Mouse (Mus musculus): ENCODE results near the gene Il20ra. TPM values are rescaled to one million over a fixed set of nuclear protein-coding genes. Genes with fewer than 3 reads are reported as not detected.

The Il20ra gene
- total and polyA plus RNA-seq, 3 experiments: not detected

DNA sequence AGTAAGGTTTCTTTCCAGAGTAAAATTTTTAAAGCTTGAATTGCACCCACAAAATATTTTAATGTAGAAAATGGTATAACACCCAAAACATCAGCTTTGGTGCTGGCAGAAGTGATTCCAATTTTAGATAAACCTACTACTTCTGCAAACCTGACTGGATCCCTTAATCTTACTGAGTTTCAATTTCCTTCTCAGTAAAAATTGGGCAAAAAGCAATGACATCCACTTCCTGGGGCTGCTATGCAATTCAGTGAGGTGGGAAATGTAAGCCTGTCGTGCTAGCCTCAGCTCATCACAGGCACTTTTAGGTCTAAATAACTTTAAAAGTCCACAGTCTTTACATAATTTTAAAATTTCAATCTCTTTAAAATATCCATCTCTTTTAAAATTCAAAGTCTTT lies 33.8 kb downstream of the Il20ra start:
- TF ChIP-seq RAD21 (IDR thresholded peaks at IDR 0.05; ENCODE audit: low read depth, low read length) (no peak), NELFE (IDR thresholded peaks at IDR 0.05; ENCODE audit: low read depth, low read length) (no peak), ZC3H11A (IDR thresholded peaks at IDR 0.05; ENCODE audit: low read depth, low read length) (no peak), JUN (IDR thresholded peaks at IDR 0.05; ENCODE audit: insufficient read depth, low read depth, low read length) (no peak), MXI1 (IDR thresholded peaks at IDR 0.05; ENCODE audit: low read depth, low read length) (no peak), GABPA (IDR thresholded peaks at IDR 0.05; ENCODE audit: insufficient replicate concordance, low read depth, low read length) (no peak), USF1 (IDR thresholded peaks at IDR 0.05; ENCODE audit: low read depth, low read length) (no peak), PAX5 (IDR thresholded peaks at IDR 0.05; ENCODE audit: low read length) (no peak), POLR2AphosphoS2 (IDR thresholded peaks at IDR 0.05; ENCODE audit: low read depth, low read length) (no peak), MYC (IDR thresholded peaks at IDR 0.05; ENCODE audit: low read depth, low read length) (no peak), USF2 (conservative IDR thresholded peaks at IDR 0.05; ENCODE audit: low read depth, low read length) (no peak), JUND (conservative IDR thresholded peaks at IDR 0.05; ENCODE audit: low read depth, low read length) (no peak), E2F4 (IDR thresholded peaks at IDR 0.05; ENCODE audit: insufficient replicate concordance, low read depth, low read length) (no peak), CHD2 (IDR thresholded peaks at IDR 0.05; ENCODE audit: low read length) (no peak), IRF4 (IDR thresholded peaks at IDR 0.05; ENCODE audit: low read depth, low read length) (no peak)
- no peak overlapping the region for H3K27ac ChIP-seq (ENCODE audit: insufficient read depth, low read depth)
- H3K4me3 ChIP-seq (replicated peaks in 1 of 3; ENCODE audit: low read depth in 2 of 3, low read length in 2 of 3, poor library complexity in 1 of 3): no peak overlapping the region
- dilution Hi-C loops (cut with MboI; ENCODE audit: extremely low pct_ligation_motif_present, extremely low pct_unique_long_range_greater_than_20kb, low sequenced_read_pairs) (no loop called here), in situ Hi-C loops (cut with MboI; ENCODE audit: low pct_ligation_motif_present, low pct_unique_long_range_greater_than_20kb, low sequenced_read_pairs) (loop anchor here (25.0 kb wide), 1 partner anchor 391 kb away; the partner anchor contains the start of gene Map7)
- no peak for DNase-seq (ENCODE audit: extremely low read depth)
- no peak overlapping the region for H3K4me2 ChIP-seq (ENCODE audit: insufficient read depth, low read depth, poor library complexity, severe bottlenecking)
- no peaks in the 10 kb centered on the region for H3K27me3 ChIP-seq (replicated peaks)
- H3K79me2 ChIP-seq (replicated peaks; ENCODE audit: control insufficient read depth, extremely low read depth, insufficient read depth, poor library complexity, severe bottlenecking): no peaks in the 10 kb centered on the region
- no peaks in the 10 kb centered on the region for H3K9me3 ChIP-seq (replicated peaks; ENCODE audit: low read length)
- H3K9ac ChIP-seq (ENCODE audit: insufficient read depth, low read depth): no peak overlapping the region
- no peaks in the 10 kb centered on the region for H3K36me3 ChIP-seq (replicated peaks in 1 of 2; ENCODE audit: control insufficient read depth in 1 of 2, insufficient read depth in 1 of 2, low read length in 1 of 2)
- no peaks in the 10 kb centered on the region for H3K4me1 ChIP-seq (ENCODE audit: control insufficient read depth in 1 of 2, insufficient read depth in 2 of 2)

DNA sequence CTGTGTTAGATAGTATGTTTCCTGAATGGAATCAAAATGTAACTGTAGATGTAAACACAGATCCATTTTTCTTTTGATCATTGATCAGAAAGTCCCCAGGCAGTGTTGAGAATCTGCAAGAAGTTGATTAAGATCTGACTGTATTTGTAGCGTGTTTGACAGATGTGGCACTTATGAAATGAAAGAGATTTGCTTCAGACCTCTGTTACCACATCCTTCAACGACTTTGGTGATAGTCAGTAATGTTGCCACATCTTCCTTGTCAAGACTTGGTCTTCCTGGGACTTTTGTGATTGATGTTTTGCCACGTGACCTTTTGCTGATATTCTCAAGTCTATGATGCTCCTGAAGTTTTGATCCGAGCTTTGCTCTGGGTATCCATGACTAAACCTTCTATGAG lies 35.3 kb downstream of the Il20ra start:
- TF ChIP-seq IRF4 (IDR thresholded peaks at IDR 0.05; ENCODE audit: low read depth, low read length): no peak
- TF ChIP-seq EP300 (IDR thresholded peaks at IDR 0.05; ENCODE audit: low read length): no peak
- no peak for TF ChIP-seq ZKSCAN1 (IDR thresholded peaks at IDR 0.05; ENCODE audit: borderline replicate concordance, low read depth, low read length)
- no peak for TF ChIP-seq ZMIZ1 (IDR thresholded peaks at IDR 0.05; ENCODE audit: low read depth, low read length)
- TF ChIP-seq RCOR1 (conservative IDR thresholded peaks at IDR 0.05; ENCODE audit: low read depth, low read length): no peak
- TF ChIP-seq UBTF (IDR thresholded peaks at IDR 0.05; ENCODE audit: low read depth, low read length): no peak
- TF ChIP-seq ZNF384 (IDR thresholded peaks at IDR 0.05; ENCODE audit: low read depth, low read length): no peak
- no peak for TF ChIP-seq MAX (IDR thresholded peaks at IDR 0.05; ENCODE audit: low read length)
- no peak for TF ChIP-seq CHD1 (IDR thresholded peaks at IDR 0.05; ENCODE audit: low read depth, low read length)
- TF ChIP-seq MEF2A (IDR thresholded peaks at IDR 0.05; ENCODE audit: borderline replicate concordance, low read depth, low read length): no peak
- TF ChIP-seq USF2 (conservative IDR thresholded peaks at IDR 0.05; ENCODE audit: low read depth, low read length): no peak
- TF ChIP-seq NRF1 (IDR thresholded peaks at IDR 0.05; ENCODE audit: low read depth, low read length): no peak
- H3K4me2 ChIP-seq (ENCODE audit: insufficient read depth, low read depth, poor library complexity, severe bottlenecking): no peak overlapping the region
- DNase-seq (ENCODE audit: extremely low read depth): no peak
- H3K4me1 ChIP-seq (ENCODE audit: control insufficient read depth in 1 of 2, insufficient read depth in 2 of 2): peaks cover 0 to 3% of the 10 kb centered on the region in 2 experiments; a peak in 2 of 4 replicates
- H3K9me3 ChIP-seq (replicated peaks; ENCODE audit: low read length): no peaks in the 10 kb centered on the region
- no peaks in the 10 kb centered on the region for H3K79me2 ChIP-seq (replicated peaks; ENCODE audit: control insufficient read depth, extremely low read depth, insufficient read depth, poor library complexity, severe bottlenecking)
- H3K9ac ChIP-seq (ENCODE audit: insufficient read depth, low read depth): no peak overlapping the region
- H3K27me3 ChIP-seq (replicated peaks): no peaks in the 10 kb centered on the region
- no peak overlapping the region for H3K4me3 ChIP-seq (replicated peaks in 1 of 3; ENCODE audit: low read depth in 2 of 3, low read length in 2 of 3, poor library complexity in 1 of 3)
- no peaks in the 10 kb centered on the region for H3K36me3 ChIP-seq (replicated peaks in 1 of 2; ENCODE audit: control insufficient read depth in 1 of 2, insufficient read depth in 1 of 2, low read length in 1 of 2)
- no peak overlapping the region for H3K27ac ChIP-seq (ENCODE audit: insufficient read depth, low read depth)
- in situ Hi-C loops (cut with MboI; ENCODE audit: low pct_ligation_motif_present, low pct_unique_long_range_greater_than_20kb, low sequenced_read_pairs): loop anchor here (25.0 kb wide), 1 partner anchor 390 kb away; the partner anchor contains the start of gene Map7
- dilution Hi-C loops (cut with MboI; ENCODE audit: extremely low pct_ligation_motif_present, extremely low pct_unique_long_range_greater_than_20kb, low sequenced_read_pairs): no loop called here

Data from CH12.LX (cell line).